Mouse (Mus musculus) forebrain, embryonic 11.5 days (tissue): ENCODE measurements around the gene Acox1. TPM values are rescaled to one million over a fixed set of nuclear protein-coding genes. Genes with fewer than 3 reads are reported as not detected.

Experiments used
- ATAC-seq: fragments of 200-750 bp; cut with Nextera tagmentation; replicated peaks from 2 replicates; pipeline ENCODE4 v1.8.0; 2017; ENCODE audit warnings: moderate TSS enrichment; ENCODE audit not compliant: low FRiP score
- DNase-seq: peaks from one replicate; pipeline ENCODE4 v3.0.0-alpha.2; 2017; ENCODE audit warnings: low spot score
- H3K27ac ChIP-seq: fragments of 300-500 bp; sonication (generic); 2 replicates; pipeline ENCODE4 v1.5.1; 2014; ENCODE audit warnings: low read depth, low read length
- H3K27me3 ChIP-seq: fragments of 300-500 bp; sonication (generic); 2 replicates; pipeline ENCODE4 v1.6.1; 2014; ENCODE audit warnings: mild to moderate bottlenecking, low read length, mixed read lengths; ENCODE audit not compliant: control insufficient read depth, insufficient read depth
- H3K36me3 ChIP-seq: fragments of 300-500 bp; sonication (generic); 2 replicates; pipeline ENCODE4 v1.6.1; 2014; ENCODE audit warnings: mild to moderate bottlenecking, low read length, moderate library complexity, mixed read lengths; ENCODE audit not compliant: control insufficient read depth, insufficient read depth
- H3K4me1 ChIP-seq: fragments of 300-500 bp; sonication (generic); replicated peaks from 2 replicates; pipeline ENCODE4 v1.6.1; 2014; ENCODE audit warnings: low read length, mixed read lengths; ENCODE audit not compliant: control insufficient read depth, insufficient read depth
- H3K4me2 ChIP-seq: fragments of 300-500 bp; sonication (generic); 2 replicates; pipeline ENCODE4 v1.6.1; 2014; ENCODE audit warnings: low read depth, mild to moderate bottlenecking, low read length, moderate library complexity, mixed read lengths; ENCODE audit not compliant: severe bottlenecking
- H3K4me3 ChIP-seq: fragments of 300-500 bp; sonication (generic); 2 replicates; pipeline ENCODE4 v1.5.1; 2014; ENCODE audit warnings: low read depth, low read length
- H3K9ac ChIP-seq: fragments of 300-500 bp; sonication (generic); 2 replicates; pipeline ENCODE4 v1.6.1; 2014; ENCODE audit warnings: low read length
- H3K9me3 ChIP-seq: fragments of 300-500 bp; sonication (generic); 2 replicates; pipeline ENCODE4 v1.6.1; 2016; ENCODE audit warnings: low read length, mixed read lengths; ENCODE audit not compliant: control insufficient read depth
- WGBS: fragments of 180-500 bp; shearing (Covaris S2); extraction: QIAGEN DNeasy Blood & Tissue Kit; methylation state at CpG from one replicate; pipeline ENCODE4 v1.1.7; 2014; 5-methylcytosine and 5-hydroxymethylcytosine counted together
- polyA plus RNA-seq: library from polyadenylated mRNA; unstranded; fragments of >200 nt; fragmentation: Nextera tagmentation; extraction: Ambion mirVana; gene quantifications from 2 replicates; pipeline ENCODE4 v1.2.1, GENCODE M21; 2014

Gene Acox1
- polyA plus RNA-seq, 1 experiment from 2014 or later, result 28.0 TPM

DNA sequence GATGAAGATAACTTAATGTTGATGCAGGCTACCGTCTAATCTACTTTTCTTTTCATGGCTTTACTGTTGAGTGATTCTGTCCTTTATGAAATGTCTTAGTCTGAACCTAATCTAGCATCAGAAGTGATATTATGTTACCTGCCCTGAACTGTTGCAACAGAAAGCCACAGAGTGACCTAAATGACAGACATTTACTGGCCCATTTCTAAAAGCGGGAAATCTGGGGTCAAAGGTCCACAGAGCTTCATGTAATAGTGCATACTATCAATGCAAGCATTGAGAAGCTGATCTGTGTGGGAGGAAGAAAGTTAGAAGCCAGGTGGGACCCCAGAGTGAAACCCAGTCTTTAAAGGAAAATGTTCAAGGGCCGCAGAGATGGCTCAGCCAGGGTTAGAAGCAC, 4.3 kb upstream of the Acox1 start:
- Histone ChIP-seq H3K4me2 (no peak overlapping the region), H3K4me1 (no peaks in the 10 kb centered on the region), H3K27me3 (no peaks in the 10 kb centered on the region), H3K36me3 (no peaks in the 10 kb centered on the region), H3K4me3 (no peak overlapping the region), H3K9me3 (no peaks in the 10 kb centered on the region), H3K9ac (no peak overlapping the region), H3K27ac (no peak overlapping the region)
- 94% methylated on average over 3 of the region's 3 CpGs for whole genome bisulfite sequencing
- DNase-seq, result no peak
- ATAC-seq, result no peak

DNA sequence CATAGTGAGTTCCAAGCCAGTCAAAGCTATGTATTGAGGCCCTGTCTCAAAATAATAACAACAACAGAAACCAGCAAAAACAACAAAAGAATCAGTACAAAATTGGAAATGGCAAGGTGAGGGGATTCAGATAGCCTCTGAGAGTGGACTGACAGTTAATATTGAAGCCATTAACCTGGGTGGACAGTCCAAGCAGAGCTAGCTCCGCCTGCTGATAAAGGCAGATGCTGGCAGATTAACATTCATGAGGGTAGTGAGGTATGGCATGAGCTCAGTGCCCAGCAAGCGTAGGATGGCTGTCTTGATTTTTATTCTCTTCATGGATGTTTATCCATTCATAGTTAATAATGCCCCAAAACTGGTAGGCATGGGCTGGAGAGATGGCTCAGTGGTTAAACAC, 2.3 kb upstream of the Acox1 start:
- no peaks in the 10 kb centered on the region for H3K27me3 ChIP-seq

DNA sequence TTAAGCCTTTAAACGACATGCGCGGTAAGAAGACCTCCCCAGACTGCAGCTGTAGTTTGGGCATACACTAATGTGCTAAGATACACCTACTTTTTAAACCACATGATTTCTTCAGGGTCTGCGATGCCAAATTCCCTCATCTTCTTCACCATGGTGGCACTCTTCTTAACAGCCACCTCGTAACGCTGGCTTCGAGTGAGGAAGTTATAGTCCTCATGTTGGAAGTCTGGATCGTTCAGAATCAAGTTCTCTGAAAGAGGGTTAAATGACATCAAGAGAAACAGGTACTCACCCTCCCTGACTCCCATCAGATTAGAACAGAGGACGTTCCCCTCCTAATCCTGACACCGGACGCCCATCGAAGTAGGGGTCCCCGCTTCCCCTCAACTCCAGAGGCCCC, 713 bp downstream of the Acox1 start:
- Histone ChIP-seq H3K4me3 (peak overlapping the region; percentile 82), H3K27me3 (no peaks in the 10 kb centered on the region), H3K36me3 (no peaks in the 10 kb centered on the region), H3K4me1 (0 out of 2 replicates have a peak, but pooled peaks cover 2% of the 10 kb centered on the region), H3K4me2 (peak overlapping the region; percentile 70), H3K9me3 (no peaks in the 10 kb centered on the region), H3K27ac (no peak overlapping the region), H3K9ac (peak overlapping the region; percentile 87)
- 28% methylated on average over 13 of the region's 13 CpGs for WGBS
- DNase-seq (no peak), ATAC-seq (no peak)

More for the DNA sequence above, 2.3 kb upstream of the Acox1 start:
- Histone ChIP-seq H3K4me1 (0 out of 2 replicates have a peak, but pooled peaks cover 2% of the 10 kb centered on the region), H3K4me2 (no peak overlapping the region), H3K9ac (no peak overlapping the region), H3K27ac (no peak overlapping the region), H3K36me3 (no peaks in the 10 kb centered on the region), H3K4me3 (no peak overlapping the region), H3K9me3 (no peaks in the 10 kb centered on the region)
- DNase-seq (no peak), ATAC-seq (no peak)
- WGBS, result 90% methylated on average over 2 of the region's 2 CpGs

DNA sequence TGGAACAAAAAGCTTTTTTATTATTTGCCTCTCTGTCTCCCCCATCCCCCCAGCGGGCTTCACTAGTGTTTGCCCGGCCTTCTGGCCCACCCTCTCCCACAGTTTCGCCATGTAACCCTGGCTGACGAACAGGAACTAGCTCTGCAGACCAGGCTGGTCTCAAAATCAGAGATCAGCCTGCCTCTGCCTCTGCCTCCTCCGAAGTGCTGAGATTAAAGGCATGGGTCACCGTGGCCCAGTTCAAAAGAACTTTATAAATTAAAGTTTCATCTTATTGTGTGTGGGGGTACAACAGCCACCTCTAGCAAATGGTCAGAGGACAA, 1.3 kb downstream of the Acox1 start:
- no peak overlapping the region for H3K27ac ChIP-seq
- no peaks in the 10 kb centered on the region for H3K27me3 ChIP-seq
- no peaks in the 10 kb centered on the region for H3K36me3 ChIP-seq
- H3K4me2 ChIP-seq, result no peak overlapping the region
- no peak overlapping the region for H3K9ac ChIP-seq
- no peaks in the 10 kb centered on the region for H3K9me3 ChIP-seq
- no peak overlapping the region for H3K4me3 ChIP-seq
- 0 out of 2 replicates have a peak, but pooled peaks cover 2% of the 10 kb centered on the region for H3K4me1 ChIP-seq
- ATAC-seq, result no peak
- no peak for DNase-seq
- 91% methylated on average over 6 of the region's 6 CpGs for WGBS

DNA sequence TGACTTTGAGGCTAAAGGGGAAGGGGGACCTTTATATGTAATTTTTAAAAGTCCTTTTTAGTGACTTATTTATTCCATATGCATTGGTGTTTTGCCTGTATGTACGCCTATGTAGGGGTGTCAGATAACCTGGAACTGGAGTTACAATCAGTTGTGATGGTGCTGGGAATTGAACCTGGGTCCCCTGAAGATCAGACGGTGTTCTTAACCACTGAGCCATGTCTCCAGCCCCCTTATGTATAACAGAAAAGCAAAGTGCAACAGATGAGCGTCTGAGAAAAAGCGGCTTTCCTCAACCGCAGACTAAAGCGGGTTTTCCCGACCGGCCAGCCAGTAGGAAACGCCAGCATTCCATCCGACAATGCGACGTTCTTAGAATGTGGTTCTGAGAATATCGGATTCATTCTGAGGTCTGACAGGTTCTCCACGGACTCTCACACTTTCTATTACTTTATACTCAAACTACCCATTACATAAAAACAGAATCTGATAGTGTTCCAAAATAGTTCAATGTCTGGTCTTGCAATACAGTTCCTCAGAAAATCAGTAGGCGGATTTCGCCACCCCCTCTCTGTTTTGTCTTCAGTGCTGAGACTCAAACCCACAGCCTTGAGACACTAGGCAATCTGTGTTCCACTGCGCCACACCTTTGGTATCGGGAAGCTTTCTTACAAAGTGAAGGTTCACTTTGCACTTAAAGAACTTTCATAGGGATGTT, 1.8 kb downstream of the Acox1 start:
- DNase-seq (no peak), ATAC-seq (no peak)

DNA sequence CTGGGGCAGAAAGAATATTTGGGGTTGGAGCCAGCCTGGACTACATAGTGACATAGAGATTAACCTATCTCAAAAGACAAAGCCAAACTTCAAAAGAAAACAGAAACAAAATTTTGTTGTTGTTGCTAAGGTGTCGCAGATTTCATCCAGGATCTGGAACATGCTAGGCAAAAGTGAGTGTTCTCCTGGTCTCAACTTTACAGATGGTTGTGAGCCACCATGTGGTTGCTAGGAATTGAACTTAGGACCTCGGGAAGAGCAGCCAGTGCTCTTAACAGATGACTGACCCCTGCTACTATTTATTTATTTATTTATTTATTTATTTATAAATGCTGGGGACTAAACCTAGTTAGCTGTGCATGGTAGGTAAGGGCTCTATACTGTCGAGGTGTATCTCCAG, 2.5 kb downstream of the Acox1 start:
- Histone ChIP-seq H3K27ac (no peak overlapping the region), H3K36me3 (no peaks in the 10 kb centered on the region), H3K4me2 (no peak overlapping the region), H3K4me3 (no peak overlapping the region), H3K27me3 (no peaks in the 10 kb centered on the region), H3K9ac (no peak overlapping the region), H3K9me3 (no peaks in the 10 kb centered on the region), H3K4me1 (0 out of 2 replicates have a peak, but pooled peaks cover 2% of the 10 kb centered on the region)
- 80% methylated on average over 3 of the region's 3 CpGs for WGBS
- ATAC-seq (no peak), DNase-seq (no peak)

More for the DNA sequence above, 1.8 kb downstream of the Acox1 start:
- no peaks in the 10 kb centered on the region for H3K9me3 ChIP-seq
- 0 out of 2 replicates have a peak, but pooled peaks cover 2% of the 10 kb centered on the region for H3K4me1 ChIP-seq
- H3K4me3 ChIP-seq, result no peak overlapping the region
- no peaks in the 10 kb centered on the region for H3K27me3 ChIP-seq
- 94% methylated on average over 18 of the region's 18 CpGs for WGBS
- no peak overlapping the region for H3K27ac ChIP-seq
- no peaks in the 10 kb centered on the region for H3K36me3 ChIP-seq
- no peak overlapping the region for H3K4me2 ChIP-seq
- no peak overlapping the region for H3K9ac ChIP-seq

DNA sequence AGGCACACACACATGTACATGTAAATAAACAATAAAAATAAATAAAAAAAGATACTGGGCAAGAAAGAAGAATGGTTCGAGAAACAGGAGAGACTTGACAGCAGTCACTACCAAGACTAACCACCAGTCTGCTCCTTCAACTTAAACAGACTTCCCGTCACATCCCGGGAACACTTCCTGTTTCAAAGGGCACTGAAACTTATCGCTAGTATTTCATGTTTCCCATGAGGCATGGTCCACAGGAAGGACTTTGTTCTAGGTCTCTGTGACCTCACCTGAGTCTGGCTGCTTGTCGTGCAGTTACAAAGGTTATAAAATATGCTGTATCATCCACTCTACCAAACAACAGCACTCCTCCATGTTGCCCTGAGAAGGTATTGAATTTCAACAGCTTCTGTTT, 3.6 kb downstream of the Acox1 start:
- Histone ChIP-seq H3K27me3 (no peaks in the 10 kb centered on the region), H3K4me2 (no peak overlapping the region), H3K9ac (no peak overlapping the region), H3K9me3 (no peaks in the 10 kb centered on the region), H3K4me3 (no peak overlapping the region), H3K27ac (no peak overlapping the region), H3K4me1 (0 out of 2 replicates have a peak, but pooled peaks cover 2% of the 10 kb centered on the region), H3K36me3 (no peaks in the 10 kb centered on the region)
- WGBS, result 89% methylated on average over 5 of the region's 5 CpGs
- ATAC-seq, result no peak
- no peak for DNase-seq

DNA sequence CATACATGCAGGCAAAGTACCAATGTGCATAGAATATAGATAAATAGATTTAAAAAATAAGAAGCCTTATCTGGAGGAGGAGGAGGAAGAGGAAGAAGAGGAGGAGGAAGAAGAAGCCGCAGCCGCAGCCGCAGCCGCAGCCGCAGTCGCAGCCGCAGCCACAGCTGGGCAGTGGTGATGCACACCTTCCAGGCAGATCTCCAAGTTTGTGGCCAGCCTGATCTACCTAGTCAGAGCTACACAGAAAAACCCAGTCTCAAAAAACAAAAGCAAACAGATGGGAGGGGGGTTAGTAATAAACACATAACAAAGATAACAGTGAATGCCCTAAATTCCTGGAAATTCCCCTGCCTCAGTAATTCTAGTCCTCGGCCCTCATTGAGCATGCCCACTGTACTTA, 4.2 kb downstream of the Acox1 start:
- no peak overlapping the region for H3K4me3 ChIP-seq
- no peak for ATAC-seq
- no peaks in the 10 kb centered on the region for H3K36me3 ChIP-seq
- 97% methylated on average over 8 of the region's 8 CpGs for WGBS
- no peak overlapping the region for H3K27ac ChIP-seq
- no peak for DNase-seq
- H3K9ac ChIP-seq, result no peak overlapping the region
- H3K4me2 ChIP-seq, result no peak overlapping the region
- 0 out of 2 replicates have a peak, but pooled peaks cover 2% of the 10 kb centered on the region for H3K4me1 ChIP-seq
- no peaks in the 10 kb centered on the region for H3K27me3 ChIP-seq
- H3K9me3 ChIP-seq, result no peaks in the 10 kb centered on the region
